Comparison of ENCODE assay signal across 15 mouse cellular contexts in genomic region chr12:8291157-8291853, GRCm38 (mm10). TPM values are rescaled to one million over a fixed set of nuclear protein-coding genes. Genes with fewer than 3 reads are reported as not detected.
DNase-seq lines count a peak whose midpoint lies in the region; ATAC-seq and TF ChIP-seq lines count a peak whose summit lies in the region.
"Had no signal": no experiment of that assay in that cellular context is flagged by ENCODE, and none has a peak within 500 bp of the region (broad histone marks: within the 10 kb centered on the region; RNA-seq: fewer than 3 reads in every experiment).

No protein-coding gene starts in this region.

- no peak overlapping the region for H3K9ac ChIP-seq in midbrain, embryonic 11.5 days (ENCODE audit: low read length)
- no peak overlapping the region for H3K9ac ChIP-seq in forebrain, postnatal 0 days
- no peak overlapping the region for H3K9ac ChIP-seq in neural tube, embryonic 15.5 days (replicated peaks)
- H3K9ac ChIP-seq: embryonic facial prominence, embryonic 13.5 days; lung, embryonic 15.5 days; neural tube, embryonic 12.5 days had no signal

- no peaks in the 10 kb centered on the region for H3K36me3 ChIP-seq in midbrain, embryonic 11.5 days (ENCODE audit: control insufficient read depth, insufficient read depth, low read length)
- peaks cover 10% of the 10 kb centered on the region for H3K36me3 ChIP-seq in midbrain, embryonic 10.5 days
- H3K36me3 ChIP-seq in forebrain, postnatal 0 days (ENCODE audit: insufficient read depth) = no peaks in the 10 kb centered on the region
- no peaks in the 10 kb centered on the region for H3K36me3 ChIP-seq in neural tube, embryonic 15.5 days
- H3K36me3 ChIP-seq: lung, embryonic 15.5 days; neural tube, embryonic 12.5 days had no signal

- H3K27me3 ChIP-seq in midbrain, embryonic 11.5 days (ENCODE audit: control insufficient read depth, insufficient read depth, low read length) = peaks cover 11% of the 10 kb centered on the region
- peaks cover 34% of the 10 kb centered on the region for H3K27me3 ChIP-seq in midbrain, embryonic 10.5 days (ENCODE audit: low read depth, poor library complexity, severe bottlenecking)
- peaks cover 12% of the 10 kb centered on the region; the same call in 1 of the 2 replicates for H3K27me3 ChIP-seq in forebrain, postnatal 0 days (ENCODE audit: insufficient read depth, low read length)
- H3K27me3 ChIP-seq in neural tube, embryonic 15.5 days (replicated peaks) = peaks cover 25% of the 10 kb centered on the region

- no peak for TF ChIP-seq CTCF in forebrain, postnatal 0 days (IDR thresholded peaks at IDR 0.05; ENCODE audit: low read depth)

- no peak overlapping the region for H3K4me2 ChIP-seq in midbrain, embryonic 11.5 days
- H3K4me2 ChIP-seq in forebrain, postnatal 0 days (ENCODE audit: low read depth) = peak overlapping the region; percentile 20
- H3K4me2 ChIP-seq in neural tube, embryonic 15.5 days = peak overlapping the region; percentile 34
- H3K4me2 ChIP-seq: embryonic facial prominence, embryonic 13.5 days; lung, embryonic 15.5 days; neural tube, embryonic 12.5 days had no signal

- H3K4me1 ChIP-seq in midbrain, embryonic 11.5 days (ENCODE audit: control insufficient read depth, insufficient read depth, low read length) = peaks cover 4% of the 10 kb centered on the region; the same call in 1 of the 2 replicates
- peaks cover 11% of the 10 kb centered on the region for H3K4me1 ChIP-seq in midbrain, embryonic 10.5 days
- H3K4me1 ChIP-seq in forebrain, postnatal 0 days (ENCODE audit: insufficient read depth) = no peaks in the 10 kb centered on the region
- peaks cover 11% of the 10 kb centered on the region for H3K4me1 ChIP-seq in neural tube, embryonic 15.5 days
- H3K4me1 ChIP-seq: neural tube, embryonic 12.5 days had no signal

- DNase-seq in adrenal gland, postnatal 10 days = peak; percentile 66
- DNase-seq in adrenal gland, adult 18-20 months (ENCODE audit: low spot score in 2 of 2) = no peak
- no peak for DNase-seq in midbrain, embryonic 11.5 days (ENCODE audit: low spot score, missing footprints)
- DNase-seq in midbrain, embryonic 10.5 days (ENCODE audit: low spot score) = no peak
- DNase-seq in forebrain, postnatal 0 days = no peak
- DNase-seq in urinary bladder, postnatal 10 days (ENCODE audit: low spot score) = no peak
- no peak for DNase-seq in layer of hippocampus, adult 9-10 months (ENCODE audit: low spot score)
- DNase-seq: kidney, adult 11 months had no signal

- no peaks in the 10 kb centered on the region for H3K9me3 ChIP-seq in midbrain, embryonic 11.5 days (ENCODE audit: control insufficient read depth, low read length)
- no peaks in the 10 kb centered on the region for H3K9me3 ChIP-seq in midbrain, embryonic 10.5 days (replicated peaks)
- no peaks in the 10 kb centered on the region for H3K9me3 ChIP-seq in forebrain, postnatal 0 days (ENCODE audit: low read length)
- no peaks in the 10 kb centered on the region for H3K9me3 ChIP-seq in neural tube, embryonic 15.5 days (replicated peaks)
- H3K9me3 ChIP-seq: embryonic facial prominence, embryonic 13.5 days; heart, embryonic 10.5 days; lung, embryonic 15.5 days; neural tube, embryonic 12.5 days had no signal

- 63% methylated on average over 15 of the region's 15 CpGs for whole genome bisulfite sequencing in midbrain, embryonic 11.5 days
- 68% methylated on average over 15 of the region's 15 CpGs for WGBS in midbrain, embryonic 10.5 days
- WGBS in forebrain, postnatal 0 days = 23% methylated on average over 15 of the region's 15 CpGs
- WGBS in neural tube, embryonic 15.5 days = 44% methylated on average over 15 of the region's 15 CpGs

- peak; percentile 52 for ATAC-seq in midbrain, embryonic 11.5 days (ENCODE audit: low FRiP score)
- ATAC-seq in forebrain, postnatal 0 days = peak; percentile 65
- peak; percentile 58 for ATAC-seq in neural tube, embryonic 15.5 days (ENCODE audit: low FRiP score)

- H3K27ac ChIP-seq in midbrain, embryonic 11.5 days (ENCODE audit: low read depth, low read length) = 0 out of 2 replicates have a peak overlapping the region, but pooled peaks have one; percentile 20
- no peak overlapping the region for H3K27ac ChIP-seq in midbrain, embryonic 10.5 days (replicated peaks)
- no peak overlapping the region for H3K27ac ChIP-seq in forebrain, postnatal 0 days (ENCODE audit: low read depth, low read length)
- H3K27ac ChIP-seq in neural tube, embryonic 15.5 days (replicated peaks) = peak overlapping the region; percentile 33; the same call in 1 of the 2 replicates
- H3K27ac ChIP-seq: embryonic facial prominence, embryonic 13.5 days; heart, embryonic 10.5 days; lung, embryonic 15.5 days; neural tube, embryonic 12.5 days had no signal

- no peak overlapping the region for H3K4me3 ChIP-seq in midbrain, embryonic 11.5 days (ENCODE audit: low read depth, low read length)
- no peak overlapping the region for H3K4me3 ChIP-seq in midbrain, embryonic 10.5 days
- no peak overlapping the region for H3K4me3 ChIP-seq in forebrain, postnatal 0 days (ENCODE audit: low read depth, low read length)
- no peak overlapping the region for H3K4me3 ChIP-seq in neural tube, embryonic 15.5 days (replicated peaks)
- H3K4me3 ChIP-seq: embryonic facial prominence, embryonic 13.5 days; heart, embryonic 10.5 days; lung, embryonic 15.5 days; neural tube, embryonic 12.5 days had no signal

RNA-seq across cellular contexts. Expression of gene Gdf7, which starts 10.4 kb away (rescaled TPM):
- under 1 TPM in 1 of 2 experiments, not detected in 1; 0.18 TPM for total RNA-seq in adrenal gland, postnatal 10 days (2021)
- total RNA-seq in adrenal gland, adult 18-20 months (2021) = not detected
- 0.26 and 0.64 TPM in 2 replicates for polyA plus RNA-seq in midbrain, embryonic 11.5 days (2014; fragmentation: Nextera tagmentation; extraction: Ambion mirVana)
- polyA plus RNA-seq in midbrain, embryonic 10.5 days (2016; fragmentation: Nextera tagmentation; extraction: Ambion mirVana) = 0.19 and 0.48 TPM in 2 replicates
- total RNA-seq in forebrain, postnatal 0 days (2014; rRNA removed) = 0.14 and 0.54 TPM in 2 replicates
- polyA plus RNA-seq in forebrain, postnatal 0 days (2015; fragmentation: Nextera tagmentation; extraction: Ambion mirVana) = 0.10 and 0.18 TPM in 2 replicates
- 0.14 TPM in 1 of 2 replicates, not detected in the other for polyA plus RNA-seq in neural tube, embryonic 15.5 days (2015; fragmentation: Nextera tagmentation; extraction: Ambion mirVana)
- total RNA-seq: adrenal gland, postnatal 36 days; MEL had no signal
- polyA plus RNA-seq: lung, embryonic 15.5 days had no signal

RNA-seq across cellular contexts. Expression of gene Hs1bp3, which starts 21.9 kb away (rescaled TPM):
- 10 to 100 TPM; 11.0 to 16.9 TPM for total RNA-seq in adrenal gland, postnatal 10 days (2021)
- 10 to 100 TPM; 12.4 to 16.5 TPM for total RNA-seq in adrenal gland, adult 18-20 months (2021)
- 7.2 and 7.4 TPM in 2 replicates for polyA plus RNA-seq in midbrain, embryonic 11.5 days (2014; fragmentation: Nextera tagmentation; extraction: Ambion mirVana)
- 14.9 and 15.8 TPM in 2 replicates for polyA plus RNA-seq in midbrain, embryonic 10.5 days (2016; fragmentation: Nextera tagmentation; extraction: Ambion mirVana)
- total RNA-seq in forebrain, postnatal 0 days (2014; rRNA removed) = 5.5 and 7.0 TPM in 2 replicates
- polyA plus RNA-seq in forebrain, postnatal 0 days (2015; fragmentation: Nextera tagmentation; extraction: Ambion mirVana) = 4.2 and 5.8 TPM in 2 replicates
- 8.0 and 10.3 TPM in 2 replicates for polyA plus RNA-seq in neural tube, embryonic 15.5 days (2015; fragmentation: Nextera tagmentation; extraction: Ambion mirVana)

Comparison
In these comparisons a context has a peak if more than half of its experiments do, and no peak if none do; other contexts are left out.
1. H3K27ac ChIP-seq: peak in midbrain, embryonic 11.5 days (single experiment) and neural tube, embryonic 15.5 days (single experiment); none in midbrain, embryonic 10.5 days (single experiment) and forebrain, postnatal 0 days (single experiment).
2. Peak in every context shown above with its lines, with median percentiles within 50 percentile points of each other: ATAC-seq.